7 mouse cellular contexts compared by ENCODE assay signal in the genomic region with DNA sequence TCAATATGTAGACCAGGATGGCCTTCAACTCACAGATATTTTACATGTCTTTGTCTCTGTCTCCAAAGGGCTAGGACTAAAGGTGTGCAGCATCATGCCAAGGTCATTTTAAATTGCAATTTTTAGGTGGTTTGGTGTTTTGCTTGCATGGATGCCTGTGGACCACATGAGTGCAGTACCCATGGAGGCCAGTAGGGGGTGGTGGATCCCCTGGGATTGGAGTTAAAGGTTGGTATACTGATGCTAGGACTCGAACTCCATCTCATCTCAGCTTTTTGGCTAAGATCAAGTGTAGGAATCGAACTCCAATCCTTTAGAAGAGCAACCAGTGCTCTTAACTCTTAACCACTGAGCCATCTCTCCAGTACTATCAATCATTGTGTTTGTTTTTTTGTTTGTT. TPM values are rescaled to one million over a fixed set of nuclear protein-coding genes. Genes with fewer than 3 reads are reported as not detected.
DNase-seq lines count a peak whose midpoint lies in the region; TF ChIP-seq lines count a peak whose summit lies in the region.

No protein-coding gene starts in this region.

- H3K27me3 ChIP-seq in liver, adult 2 months (ENCODE audit: control insufficient read depth, insufficient read depth, low read length), result no peaks in the 10 kb centered on the region

- H3K9ac ChIP-seq in liver, adult 2 months (ENCODE audit: low read depth, low read length), result no peak overlapping the region

- no peaks in the 10 kb centered on the region for H3K36me3 ChIP-seq in liver, adult 2 months (ENCODE audit: control insufficient read depth, insufficient read depth, low read length)

- H3K4me3 ChIP-seq in layer of hippocampus, adult 2 months, result no peak overlapping the region
- no peak overlapping the region for H3K4me3 ChIP-seq in liver, adult 2 months (ENCODE audit: insufficient read depth, low read depth, low read length)

- H3K79me2 ChIP-seq in liver, adult 2 months (ENCODE audit: control insufficient read depth, insufficient read depth, low read length), result no peaks in the 10 kb centered on the region

- H3K27ac ChIP-seq in layer of hippocampus, adult 2 months, result no peak overlapping the region
- no peak overlapping the region for H3K27ac ChIP-seq in liver, adult 2 months (replicated peaks; ENCODE audit: insufficient read depth, low read depth, low read length)

- peak; percentile 79 for TF ChIP-seq CTCF in layer of hippocampus, adult 2 months (conservative IDR thresholded peaks at IDR 0.05)
- peak; percentile 84 for TF ChIP-seq CTCF in liver, adult 2 months (IDR thresholded peaks at IDR 0.05; ENCODE audit: low read depth, low read length)

- no peak for TF ChIP-seq POLR2A in liver, adult 2 months (IDR thresholded peaks at IDR 0.05; ENCODE audit: extremely low read depth, insufficient read depth, low read length)

- 43% methylated on average over 2 of the region's 2 CpGs for WGBS in liver, adult 2 months

- H3K4me1 ChIP-seq in liver, adult 2 months (ENCODE audit: control insufficient read depth, insufficient read depth, low read length), result no peaks in the 10 kb centered on the region

- no peak for DNase-seq in layer of hippocampus, adult 2 months (ENCODE audit: low spot score in 2 of 2)
- no peak for DNase-seq in layer of hippocampus, adult 18-20 months (ENCODE audit: low spot score in 2 of 2)
- peak; percentile 65 for DNase-seq in NIH3T3 (ENCODE audit: low read depth)
- DNase-seq in c-Kit-positive CD71-positive TER-119-negative erythroid progenitor cells, embryonic 14.5 days (ENCODE audit: low read depth), result peak; percentile 57
- DNase-seq in liver, adult 2 months (ENCODE audit: extremely low read depth, low read depth, low spot score), result peak; percentile 27
- DNase-seq in spleen, postnatal 14 days (ENCODE audit: low spot score in 2 of 2), result peak; percentile 43 to 66
- DNase-seq in left cerebral cortex, adult 8-10 months (ENCODE audit: low spot score in 2 of 2), result no peak

RNA-seq across cellular contexts. Expression of a gene that starts 20.2 kb away (rescaled TPM):
- total RNA-seq in layer of hippocampus, adult 2 months (2021), result 10 to 100 TPM; 78.1 to 89.7 TPM
- 10 to 100 TPM; 76.2 to 80.9 TPM for total RNA-seq in layer of hippocampus, adult 18-20 months (2021)
- 2.7 and 3.4 TPM in 2 replicates for total RNA-seq in liver, adult 2 months (2014; rRNA removed)
- polyA plus RNA-seq in liver, adult 2 months (2012; rRNA removed), result 9.0 and 12.9 TPM in 2 replicates
- 10 to 100 TPM; 69.5 to 78.3 (median 71.5) TPM for total RNA-seq in left cerebral cortex, adult 8-10 months (2022)

RNA-seq across cellular contexts. Expression of a gene that starts 38.3 kb away (rescaled TPM):
- 1 to 10 TPM; 3.8 to 7.9 TPM for total RNA-seq in layer of hippocampus, adult 2 months (2021)
- 1 to 10 TPM; 2.4 to 7.8 TPM for total RNA-seq in layer of hippocampus, adult 18-20 months (2021)
- total RNA-seq in liver, adult 2 months (2014; rRNA removed), result 432 and 472 TPM in 2 replicates
- 1,369 and 1,396 TPM in 2 replicates for polyA plus RNA-seq in liver, adult 2 months (2012; rRNA removed)
- 1 to 10 TPM; 2.7 to 6.2 (median 4.3) TPM for total RNA-seq in left cerebral cortex, adult 8-10 months (2022)

Comparison
In these comparisons a context has a peak if more than half of its experiments do, and no peak if none do; other contexts are left out.
1. DNase-seq: peak in NIH3T3 (single experiment), c-Kit-positive CD71-positive TER-119-negative erythroid progenitor cells, embryonic 14.5 days (single experiment), liver, adult 2 months (single experiment) and spleen, postnatal 14 days (2 of 2); none in layer of hippocampus, adult 2 months (0 of 2), layer of hippocampus, adult 18-20 months (0 of 2) and left cerebral cortex, adult 8-10 months (0 of 2).
2. RNA of a gene that starts 20.2 kb away (total RNA-seq): 78.1 to 89.7 TPM in layer of hippocampus, adult 2 months, 76.2 to 80.9 TPM in layer of hippocampus, adult 18-20 months and 69.5 to 78.3 TPM in left cerebral cortex, adult 8-10 months; 2.7 to 3.4 TPM in liver, adult 2 months; every median in the first group is over 10 times any median in the second.
3. RNA of a gene that starts 38.3 kb away (total RNA-seq): 432 to 472 TPM in liver, adult 2 months; 3.8 to 7.9 TPM in layer of hippocampus, adult 2 months, 2.4 to 7.8 TPM in layer of hippocampus, adult 18-20 months and 2.7 to 6.2 TPM in left cerebral cortex, adult 8-10 months; every median in the first group is over 10 times any median in the second.